Mouse (Mus musculus) intestine, postnatal 0 days (tissue): ENCODE measurements at regions not wholly inside any gene's neighbourhood (a gene's known extent, or its start where the extent isn't known, plus 50 kb on each side); places are given as distances from the start of the nearest gene placed in this dataset.

ENCODE experiments used
- ATAC-seq: fragments of 200-750 bp; cut with Nextera tagmentation; 2 replicates; pipeline ENCODE4 v1.8.0; 2017; ENCODE audit warnings: mild to moderate bottlenecking, moderate TSS enrichment, moderate library complexity
- H3K27ac ChIP-seq: fragments of 300-500 bp; sonication (generic); 2 replicates; pipeline ENCODE4 v1.5.1; 2014; ENCODE audit warnings: mild to moderate bottlenecking, low read depth, low read length, moderate library complexity
- H3K27me3 ChIP-seq: fragments of 300-500 bp; sonication (generic); replicated peaks from 2 replicates; pipeline ENCODE4 v1.6.1; 2014; ENCODE audit warnings: low read length, mixed read lengths; ENCODE audit not compliant: control insufficient read depth, insufficient read depth
- H3K36me3 ChIP-seq: fragments of 300-500 bp; sonication (generic); 2 replicates; pipeline ENCODE4 v1.6.1; 2014; ENCODE audit warnings: mild to moderate bottlenecking, moderate library complexity; ENCODE audit not compliant: control insufficient read depth, insufficient read depth
- H3K4me1 ChIP-seq: fragments of 300-500 bp; sonication (generic); replicated peaks from 2 replicates; pipeline ENCODE4 v1.6.1; 2014; ENCODE audit warnings: antibody characterized with exemption, low read length, mixed read lengths; ENCODE audit not compliant: control insufficient read depth, insufficient read depth
- H3K4me2 ChIP-seq: fragments of 300-500 bp; sonication (generic); replicated peaks from 2 replicates; pipeline ENCODE4 v1.6.1; 2014; ENCODE audit warnings: low read depth, mild to moderate bottlenecking, moderate library complexity
- H3K4me3 ChIP-seq: fragments of 300-500 bp; sonication (generic); 2 replicates; pipeline ENCODE4 v1.5.1; 2014; ENCODE audit warnings: low read depth, low read length
- H3K9ac ChIP-seq: fragments of 300-500 bp; sonication (generic); 2 replicates; pipeline ENCODE4 v1.6.1; 2014; ENCODE audit warnings: mild to moderate bottlenecking, low read depth, low read length
- H3K9me3 ChIP-seq: fragments of 300-500 bp; sonication (generic); 2 replicates; pipeline ENCODE4 v1.6.1; 2016; ENCODE audit warnings: mixed run types; ENCODE audit not compliant: control insufficient read depth
- CTCF ChIP-seq: sonication (generic); IDR thresholded peaks from 2 replicates; pipeline ENCODE4 v1.5.1; 2016; ENCODE audit warnings: low read depth, mild to moderate bottlenecking, control low read depth, antibody characterized with exemption, moderate library complexity
- WGBS: fragments of 180-500 bp; shearing (Covaris S2); extraction: QIAGEN DNeasy Blood & Tissue Kit; methylation state at CpG from one replicate; pipeline ENCODE4 v1.1.7; 2014; 5-methylcytosine and 5-hydroxymethylcytosine counted together

DNA sequence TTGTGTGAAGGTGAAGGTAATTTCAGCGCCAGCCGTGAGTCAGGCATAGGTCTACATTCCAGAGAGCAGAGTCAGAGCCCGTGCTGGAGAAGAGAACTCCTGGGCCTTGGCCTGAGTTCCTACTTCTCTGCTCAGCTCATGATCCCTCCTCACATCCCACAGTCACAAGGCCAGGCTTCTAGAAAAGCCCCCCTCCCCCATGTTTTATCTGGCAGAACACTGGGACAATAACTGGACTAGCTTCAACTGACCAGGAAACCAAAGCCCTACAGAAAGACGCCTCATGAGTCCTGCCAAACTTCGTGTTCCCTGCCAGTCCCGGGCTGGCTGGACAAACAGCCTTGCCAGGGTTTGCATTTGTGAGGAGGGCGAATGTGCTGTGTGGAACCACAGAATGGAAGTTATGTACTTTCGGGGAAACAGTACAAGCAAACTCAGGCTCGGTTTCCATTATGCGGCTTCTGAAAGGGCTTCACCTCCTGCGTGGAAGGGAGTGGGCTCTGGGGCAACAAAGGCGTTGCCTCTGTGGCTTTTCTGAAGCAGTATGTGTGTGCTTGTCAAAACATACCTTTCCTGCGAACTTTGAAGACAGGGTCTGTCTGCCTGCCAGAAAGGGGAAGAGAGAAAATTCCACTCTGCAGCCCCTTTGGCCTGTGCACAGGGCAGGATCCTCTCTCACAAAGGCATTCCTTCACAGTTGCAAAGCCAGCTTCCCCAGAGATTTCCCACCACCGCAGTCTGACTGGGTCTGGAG, 168.1 kb downstream of the Rpl14 start:
- no peak overlapping the region for H3K4me2 ChIP-seq
- ATAC-seq, result no peak
- WGBS, result 50% methylated on average over 14 of the region's 14 CpGs
- no peaks in the 10 kb centered on the region for H3K9me3 ChIP-seq
- TF ChIP-seq CTCF, result no peak
- H3K4me1 ChIP-seq, result peaks cover 2% of the 10 kb centered on the region; the same call in 1 of the 2 replicates
- H3K9ac ChIP-seq, result no peak overlapping the region
- H3K27ac ChIP-seq, result peak overlapping the region; percentile 28; the same call in 1 of the 2 replicates
- H3K4me3 ChIP-seq, result no peak overlapping the region
- no peaks in the 10 kb centered on the region for H3K36me3 ChIP-seq
- no peaks in the 10 kb centered on the region for H3K27me3 ChIP-seq

DNA sequence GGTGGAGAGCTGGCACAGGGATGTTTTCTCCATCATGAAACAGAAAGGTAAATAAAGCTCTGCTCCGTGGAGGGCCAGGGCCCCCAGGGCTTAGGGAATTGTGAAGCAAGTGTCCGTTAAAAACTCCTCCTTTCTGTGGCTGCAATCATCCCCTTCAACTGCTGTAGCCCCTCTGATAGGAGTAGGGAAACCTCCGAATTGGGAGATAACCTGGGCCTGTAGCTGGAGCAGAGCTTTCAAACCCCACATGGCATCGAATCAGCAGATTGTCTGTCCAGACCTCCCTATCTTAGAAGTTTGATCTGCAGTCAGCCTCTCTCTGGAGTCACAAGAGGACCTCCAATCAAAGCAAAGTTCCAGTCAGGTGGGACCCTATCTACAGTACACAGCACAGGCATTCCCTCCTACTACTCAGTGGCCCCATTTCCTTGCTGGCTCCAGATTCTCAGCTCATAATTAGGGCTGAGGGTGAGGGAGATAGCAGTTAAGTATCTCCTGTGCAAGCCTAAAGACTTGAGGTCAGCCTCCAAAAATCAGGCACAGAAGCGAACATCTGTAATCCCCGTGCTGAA, 168.8 kb downstream of the Rpl14 start:
- no peak for TF ChIP-seq CTCF
- 41% methylated on average over 6 of the region's 6 CpGs for WGBS
- Histone ChIP-seq H3K27ac (peak overlapping the region; percentile 28; the same call in 1 of the 2 replicates), H3K27me3 (no peaks in the 10 kb centered on the region), H3K4me2 (no peak overlapping the region), H3K9me3 (no peaks in the 10 kb centered on the region), H3K9ac (no peak overlapping the region), H3K4me3 (no peak overlapping the region), H3K36me3 (no peaks in the 10 kb centered on the region), H3K4me1 (peaks cover 2% of the 10 kb centered on the region; the same call in 1 of the 2 replicates)
- no peak for ATAC-seq

DNA sequence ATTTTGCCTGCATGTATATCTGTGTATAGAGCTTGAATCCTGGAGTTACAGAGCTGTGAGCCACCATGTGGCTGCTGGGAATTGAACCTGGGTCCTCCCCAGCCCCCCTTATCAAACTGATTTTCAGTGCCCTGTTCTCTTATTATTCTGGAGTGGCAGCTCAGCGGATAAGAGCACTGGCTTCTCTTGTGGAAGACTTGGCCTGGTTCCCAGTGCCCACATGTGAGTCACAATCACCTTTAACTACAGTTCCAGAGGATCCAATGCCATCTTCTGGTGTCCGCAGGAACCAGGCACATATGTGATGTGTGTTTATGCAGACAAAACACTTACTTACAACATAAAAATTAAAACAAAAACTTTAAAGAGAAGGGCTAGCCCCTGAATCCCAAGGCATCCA, 170.3 kb downstream of the Rpl14 start:
- Histone ChIP-seq H3K9me3 (no peaks in the 10 kb centered on the region), H3K36me3 (no peaks in the 10 kb centered on the region), H3K4me1 (no peaks in the 10 kb centered on the region; the same call in 1 of the 2 replicates), H3K27ac (no peak overlapping the region), H3K4me3 (no peak overlapping the region), H3K4me2 (no peak overlapping the region), H3K9ac (no peak overlapping the region), H3K27me3 (no peaks in the 10 kb centered on the region)
- ATAC-seq, result no peak
- WGBS, result 71% methylated on average over 2 of the region's 2 CpGs
- TF ChIP-seq CTCF, result no peak

DNA sequence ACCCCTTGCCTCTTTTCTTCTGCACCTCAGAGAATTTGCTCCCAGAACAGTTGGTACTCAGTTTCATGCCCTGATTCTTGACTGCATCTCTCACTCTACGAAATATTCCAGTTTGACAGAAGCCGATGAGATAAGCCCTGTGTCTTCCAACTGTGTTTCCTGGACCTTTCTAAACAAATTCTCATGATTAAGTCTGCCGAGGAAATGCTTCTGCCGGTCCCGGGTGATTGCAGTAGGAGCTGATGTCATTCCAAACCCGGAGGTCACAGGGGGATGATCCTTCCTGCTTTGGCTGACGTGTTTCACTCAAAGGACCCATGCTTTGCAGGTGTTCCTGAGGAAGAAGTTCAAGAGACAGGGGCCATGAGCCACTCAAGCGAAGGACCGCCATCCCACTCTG, 172.2 kb downstream of the Rpl14 start:
- no peak overlapping the region for H3K4me3 ChIP-seq
- no peak overlapping the region for H3K4me2 ChIP-seq
- H3K27me3 ChIP-seq, result no peaks in the 10 kb centered on the region
- TF ChIP-seq CTCF, result no peak
- no peaks in the 10 kb centered on the region for H3K36me3 ChIP-seq
- no peaks in the 10 kb centered on the region for H3K9me3 ChIP-seq
- 71% methylated on average over 9 of the region's 9 CpGs for WGBS
- no peak for ATAC-seq
- H3K27ac ChIP-seq, result no peak overlapping the region
- H3K4me1 ChIP-seq, result no peaks in the 10 kb centered on the region; the same call in 1 of the 2 replicates
- H3K9ac ChIP-seq, result no peak overlapping the region

DNA sequence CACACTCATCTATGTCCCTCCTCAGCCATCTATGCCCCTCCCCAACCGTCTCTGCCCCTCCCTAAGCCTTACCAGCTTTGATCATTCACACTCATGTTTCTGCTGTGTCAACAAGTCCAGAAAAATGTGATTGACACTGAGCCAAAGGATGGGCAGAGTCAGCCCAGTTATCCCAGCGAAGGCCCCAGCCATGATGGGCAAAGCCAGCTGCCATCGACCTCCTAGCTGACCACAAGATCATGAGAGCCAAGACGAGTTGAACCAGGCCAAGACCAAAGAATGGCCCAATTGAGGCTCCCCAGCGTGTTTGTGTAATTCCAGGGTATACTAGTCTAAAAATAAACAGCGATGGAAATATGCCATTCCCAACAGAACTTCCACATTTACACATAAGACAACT, 174.4 kb downstream of the Rpl14 start:
- no peak for TF ChIP-seq CTCF
- Histone ChIP-seq H3K9ac (no peak overlapping the region), H3K27me3 (no peaks in the 10 kb centered on the region), H3K27ac (no peak overlapping the region), H3K4me1 (no peaks in the 10 kb centered on the region), H3K36me3 (no peaks in the 10 kb centered on the region), H3K4me2 (no peak overlapping the region), H3K9me3 (no peaks in the 10 kb centered on the region), H3K4me3 (no peak overlapping the region)
- 85% methylated on average over 6 of the region's 6 CpGs for WGBS
- no peak for ATAC-seq

DNA sequence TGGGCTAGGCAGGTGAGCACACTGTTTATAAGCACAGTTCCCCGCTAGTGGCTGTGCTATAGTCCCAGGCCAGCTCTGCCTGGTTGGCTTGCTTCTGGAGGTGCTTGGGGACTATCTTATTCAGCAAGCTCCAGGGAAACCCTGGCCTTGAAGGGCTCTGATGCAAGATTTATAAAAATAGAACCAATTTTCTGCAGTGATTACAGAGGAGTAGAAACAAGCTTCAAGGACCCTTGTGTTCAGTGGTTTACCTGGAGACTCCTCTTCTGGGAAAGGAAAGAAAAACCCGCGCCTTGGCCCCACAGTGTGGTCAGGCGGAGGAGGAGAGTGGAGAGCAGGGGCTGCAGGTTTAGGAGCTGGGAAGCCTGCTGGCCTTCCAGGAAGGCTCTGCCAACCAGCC, 178.2 kb upstream of the Ctnnb1 start:
- ATAC-seq, result no peak
- WGBS, result 87% methylated on average over 4 of the region's 4 CpGs
- Histone ChIP-seq H3K9me3 (no peaks in the 10 kb centered on the region), H3K9ac (no peak overlapping the region), H3K4me2 (no peak overlapping the region), H3K36me3 (no peaks in the 10 kb centered on the region), H3K4me1 (no peaks in the 10 kb centered on the region), H3K27me3 (no peaks in the 10 kb centered on the region), H3K4me3 (no peak overlapping the region), H3K27ac (no peak overlapping the region)
- TF ChIP-seq CTCF, result no peak
